Mouse (Mus musculus) lung, adult 2 months (tissue): ENCODE measurements around the gene Wfdc10.

Experiments
- CTCF ChIP-seq: fragments of 200-500 bp; IDR thresholded peaks from 2 replicates; pipeline ENCODE4 v1.5.1; 2011; ENCODE audit warnings: mild to moderate bottlenecking, low read length, control low read depth; ENCODE audit not compliant: insufficient read depth
- POLR2A ChIP-seq: fragments of 200-500 bp; IDR thresholded peaks from 2 replicates; pipeline ENCODE4 v1.6.1; 2011; ENCODE audit warnings: low read depth, mild to moderate bottlenecking, control low read depth, low read length, borderline replicate concordance; ENCODE audit errors: extremely low read depth

DNA sequence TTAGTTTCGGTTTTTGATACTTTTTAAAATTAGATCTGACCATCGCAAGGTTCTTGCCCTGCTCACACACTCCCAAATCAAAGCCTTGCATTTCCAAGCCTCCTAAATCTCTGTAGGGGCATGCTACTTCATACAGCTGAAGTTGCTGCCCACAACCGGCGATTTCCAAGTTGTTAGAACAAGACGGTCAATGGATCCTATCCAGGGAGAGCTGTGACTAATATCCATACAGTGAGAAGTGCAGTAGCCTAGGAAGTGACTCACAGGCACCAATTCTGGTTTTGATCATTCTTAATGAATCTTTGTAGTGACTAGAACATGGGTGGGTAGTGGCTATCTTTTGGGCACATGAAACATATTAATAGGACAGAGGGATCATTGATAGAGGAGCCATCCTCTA, 45.9 kb downstream of the Wfdc10 start:
- TF ChIP-seq CTCF (no peak), POLR2A (no peak)
